Mouse (Mus musculus) neural tube, embryonic 14.5 days (tissue): ENCODE measurements at regions not wholly inside any gene's neighbourhood (a gene's known extent, or its start where the extent isn't known, plus 50 kb on each side); places are given as distances from the start of the nearest gene placed in this dataset.

ENCODE experiments used
- ATAC-seq: fragments of 200-750 bp; cut with Nextera tagmentation; 2 replicates; pipeline ENCODE4 v1.8.0; 2017; ENCODE audit warnings: low read depth, mild to moderate bottlenecking, moderate TSS enrichment, moderate library complexity
- H3K27ac ChIP-seq: fragments of 300-500 bp; sonication (generic); 2 replicates; pipeline ENCODE4 v1.5.1; 2014; ENCODE audit warnings: low read depth, mild to moderate bottlenecking, control low read depth, low read length, moderate library complexity, mixed read lengths
- H3K27me3 ChIP-seq: fragments of 300-500 bp; sonication (generic); 2 replicates; pipeline ENCODE4 v1.6.1; 2014; ENCODE audit warnings: low read length; ENCODE audit not compliant: control insufficient read depth, insufficient read depth
- H3K36me3 ChIP-seq: fragments of 300-500 bp; sonication (generic); 2 replicates; pipeline ENCODE4 v1.6.1; 2014; ENCODE audit warnings: low read length, mixed read lengths; ENCODE audit not compliant: control insufficient read depth, insufficient read depth
- H3K4me1 ChIP-seq: fragments of 300-500 bp; sonication (generic); 2 replicates; pipeline ENCODE4 v1.6.1; 2014; ENCODE audit warnings: low read length; ENCODE audit not compliant: control insufficient read depth, insufficient read depth
- H3K4me2 ChIP-seq: fragments of 300-500 bp; sonication (generic); 2 replicates; pipeline ENCODE4 v1.6.1; 2014; ENCODE audit warnings: mild to moderate bottlenecking, low read depth, low read length, control low read depth
- H3K4me3 ChIP-seq: fragments of 300-500 bp; sonication (generic); 2 replicates; pipeline ENCODE4 v1.5.1; 2014; ENCODE audit warnings: low read depth, low read length, control low read depth, mixed read lengths
- H3K9ac ChIP-seq: fragments of 300-500 bp; sonication (generic); replicated peaks from 2 replicates; pipeline ENCODE4 v1.6.1; 2014; ENCODE audit warnings: low read depth, mild to moderate bottlenecking, control low read depth, low read length, mixed read lengths
- H3K9me3 ChIP-seq: fragments of 300-500 bp; sonication (generic); 2 replicates; pipeline ENCODE4 v1.6.1; 2016; ENCODE audit warnings: low read length; ENCODE audit not compliant: control insufficient read depth
- WGBS: fragments of 180-500 bp; shearing (Covaris S2); extraction: QIAGEN DNeasy Blood & Tissue Kit; methylation state at CpG from one replicate; pipeline ENCODE4 v1.1.7; 2014; 5-methylcytosine and 5-hydroxymethylcytosine counted together

GRCm38 (mm10) chr15:55999605-56000004 is 1477.8 kb downstream of the Slc22a22 start:
- Histone ChIP-seq H3K27me3 (no peaks in the 10 kb centered on the region), H3K27ac (no peak overlapping the region), H3K4me1 (no peaks in the 10 kb centered on the region), H3K9me3 (no peaks in the 10 kb centered on the region), H3K36me3 (no peaks in the 10 kb centered on the region), H3K9ac (no peak overlapping the region), H3K4me2 (no peak overlapping the region), H3K4me3 (no peak overlapping the region)
- no peak for ATAC-seq
- 91% methylated on average over 4 of the region's 4 CpGs for WGBS

GRCm38 (mm10) chr15:55997977-55998376 is 1479.4 kb downstream of the Slc22a22 start:
- H3K27ac ChIP-seq, result no peak overlapping the region
- H3K4me1 ChIP-seq, result no peaks in the 10 kb centered on the region
- 86% methylated on average over 4 of the region's 4 CpGs for WGBS
- no peak overlapping the region for H3K4me2 ChIP-seq
- H3K27me3 ChIP-seq, result no peaks in the 10 kb centered on the region
- H3K9ac ChIP-seq, result no peak overlapping the region
- no peaks in the 10 kb centered on the region for H3K36me3 ChIP-seq
- H3K4me3 ChIP-seq, result no peak overlapping the region
- ATAC-seq, result no peak
- no peaks in the 10 kb centered on the region for H3K9me3 ChIP-seq

- no peaks in the 10 kb centered on the region for H3K36me3 ChIP-seq
- H3K4me2 ChIP-seq, result no peak overlapping the region
- no peak overlapping the region for H3K27ac ChIP-seq
- H3K9ac ChIP-seq, result no peak overlapping the region
- no peaks in the 10 kb centered on the region for H3K9me3 ChIP-seq
- ATAC-seq, result no peak
- 85% methylated on average over 3 of the region's 3 CpGs for WGBS
- no peaks in the 10 kb centered on the region for H3K4me1 ChIP-seq
- no peak overlapping the region for H3K4me3 ChIP-seq
- H3K27me3 ChIP-seq, result no peaks in the 10 kb centered on the region
Observed at GRCm38 (mm10) chr15:55994680-55995079, 1482.7 kb downstream of the Slc22a22 start.

GRCm38 (mm10) chr15:55975843-55976242 is 1501.6 kb downstream of the Slc22a22 start:
- ATAC-seq, result no peak
- WGBS, result 81% methylated on average over 14 of the region's 14 CpGs

GRCm38 (mm10) chr15:55966780-55967179 is 1510.6 kb downstream of the Slc22a22 start:
- Histone ChIP-seq H3K9me3 (no peaks in the 10 kb centered on the region), H3K36me3 (no peaks in the 10 kb centered on the region), H3K9ac (no peak overlapping the region), H3K27ac (no peak overlapping the region), H3K4me3 (no peak overlapping the region), H3K4me2 (no peak overlapping the region), H3K27me3 (no peaks in the 10 kb centered on the region), H3K4me1 (no peaks in the 10 kb centered on the region)
- ATAC-seq, result no peak
- WGBS, result 54% methylated on average over 2 of the region's 2 CpGs

More at GRCm38 (mm10) chr15:55975843-55976242, 1501.6 kb downstream of the Slc22a22 start:
- no peak overlapping the region for H3K9ac ChIP-seq
- no peak overlapping the region for H3K4me2 ChIP-seq
- no peaks in the 10 kb centered on the region for H3K36me3 ChIP-seq
- H3K27ac ChIP-seq, result no peak overlapping the region
- H3K4me1 ChIP-seq, result no peaks in the 10 kb centered on the region
- no peak overlapping the region for H3K4me3 ChIP-seq
- H3K27me3 ChIP-seq, result no peaks in the 10 kb centered on the region
- no peaks in the 10 kb centered on the region for H3K9me3 ChIP-seq

- ATAC-seq, result no peak
- Histone ChIP-seq H3K4me1 (no peaks in the 10 kb centered on the region), H3K9ac (no peak overlapping the region), H3K4me3 (no peak overlapping the region), H3K36me3 (no peaks in the 10 kb centered on the region), H3K9me3 (no peaks in the 10 kb centered on the region), H3K4me2 (no peak overlapping the region), H3K27ac (no peak overlapping the region), H3K27me3 (no peaks in the 10 kb centered on the region)
- 78% methylated on average over 7 of the region's 7 CpGs for WGBS
Observed at GRCm38 (mm10) chr15:55965296-55965695, 1512.1 kb downstream of the Slc22a22 start.

GRCm38 (mm10) chr15:55962093-55962492 is 1515.3 kb downstream of the Slc22a22 start:
- Histone ChIP-seq H3K27me3 (no peaks in the 10 kb centered on the region), H3K27ac (no peak overlapping the region), H3K4me3 (no peak overlapping the region), H3K36me3 (no peaks in the 10 kb centered on the region), H3K9me3 (no peaks in the 10 kb centered on the region), H3K4me1 (no peaks in the 10 kb centered on the region), H3K9ac (no peak overlapping the region), H3K4me2 (no peak overlapping the region)
- WGBS, result 89% methylated on average over 3 of the region's 3 CpGs
- no peak for ATAC-seq
